Mouse (Mus musculus) A20 (cell line): ENCODE measurements at regions not wholly inside any gene's neighbourhood (a gene's known extent, or its start where the extent isn't known, plus 50 kb on each side); places are given as distances from the start of the nearest gene placed in this dataset.
"Not testable (repeated sequence)": the region's sequence is repeated elsewhere in the genome, so short reads cannot be mapped to it uniquely, and the experiment has no call there.

Experiments used
- DNase-seq: peaks from one replicate; pipeline ENCODE4 v3.0.0-alpha.2; 2011; ENCODE audit warnings: low read depth, low spot score

DNA sequence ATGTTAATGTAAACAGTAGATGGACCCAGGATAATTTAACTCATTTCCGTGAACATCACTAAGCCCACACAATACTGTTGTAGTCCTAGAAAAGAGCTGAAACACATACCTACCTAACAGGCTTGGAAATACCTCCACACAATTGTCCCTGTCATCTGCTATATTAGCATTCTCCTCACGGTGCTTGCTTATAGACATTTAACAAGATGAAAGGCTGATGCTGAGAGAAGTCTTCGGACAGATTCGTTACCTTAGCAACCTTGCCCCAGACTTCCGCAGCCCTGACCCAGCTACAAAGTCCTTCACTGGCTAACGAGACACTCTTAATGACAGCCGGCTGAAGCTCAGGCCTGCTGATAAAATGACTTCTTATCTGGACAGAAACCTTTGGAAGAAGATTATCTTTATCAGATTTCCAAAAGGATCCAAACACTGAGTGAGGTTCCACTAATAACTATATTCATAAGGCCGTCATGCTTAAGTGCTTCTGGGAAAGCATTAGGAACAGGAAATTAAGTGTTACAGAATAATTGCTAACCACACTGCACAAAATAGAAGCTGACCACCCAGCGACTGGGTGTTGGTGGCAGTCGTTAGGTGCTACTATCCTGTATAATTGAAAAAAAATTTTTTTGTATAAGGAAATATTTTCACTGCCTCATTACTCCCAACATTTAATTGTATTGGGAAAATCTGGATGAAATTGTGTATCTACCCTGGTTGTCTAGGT is 267.0 kb upstream of the Tmpo start:
- no peak for DNase-seq

DNA sequence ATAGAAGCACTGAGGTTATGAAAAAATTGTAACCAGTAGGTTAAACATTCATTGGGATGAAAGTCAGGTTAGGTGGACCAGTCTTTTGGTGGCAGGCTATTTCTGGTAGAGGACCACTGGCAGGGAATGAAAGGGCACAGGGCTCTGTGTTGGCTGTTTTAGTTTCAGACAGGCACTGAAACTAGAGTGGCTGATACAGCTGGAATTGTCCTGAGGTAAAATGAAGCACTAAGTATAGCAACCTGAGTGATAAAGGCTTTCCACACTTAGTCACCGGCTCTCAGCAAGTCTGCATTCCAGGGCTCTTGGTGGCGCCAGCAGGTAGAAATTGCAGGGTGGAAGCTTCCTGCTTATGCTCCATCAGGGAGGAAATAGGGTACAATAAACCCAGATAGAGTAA is 262.2 kb upstream of the Tmpo start:
- no peak for DNase-seq

DNA sequence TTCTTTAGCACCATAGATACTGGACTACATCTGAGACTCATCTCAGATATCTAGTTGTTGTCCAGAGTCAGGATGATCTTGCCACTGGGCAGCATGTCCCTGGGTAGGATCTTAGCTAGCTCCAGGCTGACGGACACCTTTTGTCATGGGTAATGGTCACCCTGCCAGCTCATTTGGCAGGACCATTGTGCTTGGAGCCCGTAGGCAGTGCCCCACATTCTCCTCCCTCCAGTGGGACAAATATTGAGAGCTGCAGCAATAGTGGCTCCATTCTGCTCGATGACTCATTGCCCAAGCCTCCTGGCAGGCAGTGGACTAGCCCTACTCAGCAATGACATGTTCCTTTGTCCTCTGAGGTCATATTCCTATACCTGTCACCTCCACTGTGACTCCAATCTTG is 258.9 kb upstream of the Tmpo start:
- DNase-seq = no peak

DNA sequence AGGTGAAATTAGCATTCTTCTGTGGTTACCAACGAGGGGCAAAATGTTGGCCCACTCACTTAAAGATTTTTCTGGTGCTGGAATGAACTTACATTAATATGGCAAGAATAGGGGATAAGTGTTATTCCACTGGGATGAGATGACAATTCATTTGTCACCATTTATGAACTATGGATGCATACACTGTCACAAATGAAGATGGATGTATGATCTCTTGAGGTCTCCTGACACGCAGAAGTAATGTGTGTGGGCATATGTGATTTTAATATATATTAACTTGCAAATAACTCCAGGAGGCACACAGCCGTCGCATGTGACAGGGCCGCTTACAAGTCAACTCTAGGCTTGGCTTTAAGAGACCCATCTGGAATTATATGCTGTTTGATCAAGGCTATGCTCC is 256.8 kb upstream of the Tmpo start:
- no peak for DNase-seq

DNA sequence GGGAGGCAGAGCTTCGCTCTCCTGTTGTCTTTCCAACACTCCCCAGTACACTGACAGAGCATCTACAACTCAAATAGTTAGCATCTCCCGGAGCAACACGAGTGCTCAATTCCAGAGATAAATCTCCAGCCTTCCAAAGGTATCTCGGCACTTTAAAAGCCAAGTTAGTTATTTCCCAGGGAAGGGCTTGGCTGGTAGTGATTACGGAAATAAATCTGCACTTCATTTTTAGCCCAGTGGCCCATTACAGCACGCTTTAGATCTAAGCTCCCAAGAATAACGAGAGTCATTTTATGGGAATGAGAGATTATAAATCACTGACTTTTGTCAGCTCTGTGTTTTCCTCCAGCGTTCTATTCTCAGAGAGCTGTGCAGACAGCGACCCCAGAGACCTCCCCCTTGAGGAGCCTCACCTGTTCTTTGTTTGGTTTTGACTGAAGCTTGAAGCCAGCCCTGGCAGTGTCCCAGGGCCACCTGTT is 255.0 kb upstream of the Tmpo start:
- no peak for DNase-seq

DNA sequence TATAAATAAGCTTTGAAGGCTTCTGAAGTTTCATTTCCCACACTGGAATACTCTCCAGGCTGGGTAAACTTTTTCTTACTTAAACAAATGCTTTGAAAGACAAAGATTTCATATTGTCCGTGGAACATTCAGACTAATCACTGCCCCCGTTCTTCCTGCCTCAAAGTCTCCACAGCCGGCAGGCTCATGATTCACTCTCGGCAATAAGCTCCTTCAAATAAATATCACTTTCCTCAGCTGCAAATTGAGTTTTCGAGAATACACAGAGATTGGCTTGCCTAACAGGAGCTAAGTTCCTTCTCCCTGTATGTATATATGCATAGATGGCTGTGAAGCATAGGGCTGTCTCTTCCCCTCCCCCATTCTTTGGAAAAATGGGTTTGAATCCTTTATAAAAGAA is 249.2 kb upstream of the Tmpo start:
- DNase-seq = no peak

DNA sequence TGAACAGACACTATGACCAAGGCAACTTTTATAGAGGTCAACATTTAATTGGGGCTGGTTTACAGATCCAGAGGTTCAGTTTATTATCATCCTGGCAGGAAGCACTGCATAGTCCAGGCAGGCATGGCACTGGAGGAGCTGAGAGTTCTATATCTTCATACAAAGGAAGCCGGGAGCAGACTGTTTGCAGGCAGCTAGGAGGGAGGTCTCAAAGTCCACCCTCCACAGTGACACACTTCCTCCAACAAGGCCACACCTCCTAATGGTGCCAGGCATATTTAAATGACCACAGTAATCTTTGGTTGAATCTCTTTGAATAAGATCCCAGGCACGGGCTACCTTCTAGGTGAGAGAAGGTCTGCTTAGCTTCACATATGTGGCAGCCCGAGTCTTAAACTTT is 245.5 kb upstream of the Tmpo start:
- DNase-seq = no peak

DNA sequence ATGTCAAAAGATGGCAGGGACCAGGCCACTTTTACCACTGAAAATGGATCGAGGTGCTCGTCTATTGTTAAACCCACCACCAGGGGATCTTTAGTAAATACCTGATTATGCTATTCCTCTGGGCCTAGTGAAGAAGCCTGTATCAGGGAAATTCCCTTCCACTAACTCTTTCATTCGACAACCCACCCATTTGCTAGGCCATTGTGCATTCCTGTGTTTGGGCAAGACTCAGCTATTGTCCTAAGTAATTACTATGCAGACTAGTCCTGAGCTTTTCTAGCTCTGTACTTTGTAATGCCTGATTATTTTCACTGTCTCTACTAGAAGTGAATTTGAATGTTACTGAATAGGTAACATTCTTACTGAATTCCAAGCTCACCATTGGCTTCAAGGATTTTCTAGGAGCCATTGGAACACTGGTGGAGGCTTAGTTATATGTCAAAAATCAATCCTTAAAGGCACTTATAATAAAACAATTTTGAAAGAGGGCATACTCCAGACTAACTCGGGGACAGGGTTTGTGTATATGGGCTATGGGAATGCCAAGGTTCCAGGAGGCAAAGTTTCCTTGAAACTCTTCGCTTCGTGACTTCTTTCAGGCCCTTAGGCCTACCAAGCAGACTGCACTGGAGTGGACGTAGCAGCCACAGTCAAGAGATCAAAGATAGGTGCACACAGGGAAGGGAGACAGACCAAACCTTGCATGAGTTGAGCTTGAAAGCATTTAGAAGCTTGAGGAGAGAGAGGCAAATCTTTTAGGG is 244.7 kb upstream of the Tmpo start:
- DNase-seq = not testable (repeated sequence)

DNA sequence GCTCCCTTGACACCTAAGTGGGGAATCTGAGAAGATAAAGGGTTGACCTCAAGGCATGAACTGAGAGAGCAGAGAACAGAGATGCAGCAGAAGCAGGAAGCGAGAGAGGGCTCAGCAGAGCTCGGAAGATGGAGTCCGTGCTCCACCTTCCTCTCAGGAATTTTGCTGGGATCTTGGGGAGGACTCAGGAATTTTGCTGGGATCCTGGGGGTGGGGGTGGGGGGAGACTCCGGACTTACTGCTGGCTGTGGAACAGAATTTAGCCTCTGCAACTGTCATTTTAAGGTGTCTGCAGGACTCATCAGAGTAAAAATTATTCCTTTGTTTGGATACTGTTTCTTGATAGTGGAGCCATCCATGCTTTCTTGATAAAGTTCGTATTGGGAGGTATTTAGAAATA is 243.7 kb upstream of the Tmpo start:
- no peak for DNase-seq

DNA sequence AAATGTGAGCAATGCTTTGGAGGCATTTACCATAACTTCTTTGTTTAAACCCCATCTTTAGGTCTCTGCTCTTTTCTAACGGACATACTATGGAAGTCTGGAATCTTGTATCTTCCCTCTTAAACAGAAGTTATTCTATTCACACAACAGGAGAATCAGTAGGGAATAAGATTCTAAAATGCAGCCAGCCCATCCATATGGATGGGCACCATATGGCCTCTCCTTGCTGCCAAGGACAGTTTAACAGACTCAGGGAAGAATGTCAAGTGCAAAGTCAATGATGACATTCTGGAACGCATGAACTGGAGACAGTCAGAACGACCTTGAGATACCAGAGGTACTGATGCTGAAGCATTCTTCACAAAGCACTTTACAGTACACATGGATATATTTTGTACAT is 206.1 kb upstream of the Tmpo start:
- no peak for DNase-seq

DNA sequence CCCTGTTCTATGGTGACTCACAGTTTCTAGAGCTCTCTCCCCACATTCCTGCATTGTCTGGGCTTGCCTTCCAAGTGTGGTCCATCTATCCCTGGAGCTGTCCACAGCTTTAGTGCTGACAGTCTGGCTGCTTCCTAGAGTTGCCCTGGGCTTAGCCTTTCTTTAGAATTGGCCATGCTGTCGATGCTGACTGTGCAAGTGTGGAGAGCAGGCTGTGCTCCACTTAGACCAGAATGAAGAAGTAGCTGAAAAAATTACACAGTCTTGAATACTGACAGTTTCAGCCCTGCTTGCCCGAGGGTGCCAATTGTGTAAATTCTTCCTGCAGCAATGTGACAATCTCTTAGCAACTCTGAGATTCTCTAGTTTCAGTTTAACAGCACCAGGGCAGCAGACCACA is 203.3 kb upstream of the Tmpo start:
- DNase-seq = no peak

DNA sequence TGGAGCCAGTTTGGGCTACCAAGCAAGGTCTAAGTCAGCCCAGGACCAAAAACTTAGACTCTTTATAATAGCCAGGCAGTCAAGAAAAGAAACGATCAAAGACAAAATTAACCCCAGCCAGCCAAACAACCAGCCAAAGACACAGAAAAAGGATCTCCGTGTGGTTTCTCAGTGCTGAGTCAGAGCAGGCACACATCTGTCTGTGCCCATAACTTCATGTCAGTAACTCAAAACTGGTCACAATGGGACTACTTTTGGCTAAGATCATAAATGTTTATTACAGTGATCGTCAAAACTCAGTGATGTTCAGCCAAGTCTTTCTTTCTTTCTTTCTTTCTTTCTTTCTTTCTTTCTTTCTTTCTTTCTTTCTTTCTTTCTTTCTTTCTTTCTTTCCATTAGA is 195.6 kb upstream of the Tmpo start:
- DNase-seq = no peak

DNA sequence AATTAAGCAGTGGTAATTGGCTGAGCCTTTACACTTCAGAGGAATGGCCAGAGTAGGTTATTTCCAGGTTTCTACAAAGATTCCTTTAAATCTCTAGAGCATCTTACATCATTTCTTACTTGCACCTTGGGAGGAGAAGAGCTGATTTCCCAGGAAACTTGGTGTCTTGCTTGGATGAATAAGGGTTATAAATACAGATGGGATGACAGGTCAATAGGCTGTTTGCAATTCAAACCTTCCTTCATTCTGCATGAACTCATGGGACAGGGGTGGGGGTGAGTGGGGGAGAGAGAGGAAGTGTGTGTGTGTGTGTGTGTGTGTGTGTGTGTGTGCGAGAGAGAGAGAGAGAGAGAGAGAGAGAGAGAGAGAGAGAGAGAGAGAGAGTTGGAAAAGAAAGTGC is 186.4 kb upstream of the Tmpo start:
- DNase-seq = no peak

DNA sequence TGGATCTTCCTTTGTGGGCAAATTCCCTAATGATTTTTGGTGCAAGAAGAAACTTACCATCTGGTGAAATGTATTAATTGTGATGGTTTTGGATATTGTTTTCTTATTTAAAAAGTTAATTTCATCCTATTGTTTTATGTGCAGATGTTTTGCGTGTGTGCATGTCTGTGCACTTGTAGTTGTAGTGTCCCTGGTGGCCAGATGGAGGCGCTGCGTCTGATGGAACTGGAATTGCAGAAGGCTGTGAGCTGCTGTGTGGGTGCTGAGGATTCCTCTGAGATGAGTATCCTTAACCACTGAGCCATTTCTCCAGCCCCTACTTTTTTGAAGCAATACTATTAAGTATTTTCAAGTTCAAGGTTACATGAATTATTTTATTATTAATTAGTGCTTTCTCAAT is 181.5 kb upstream of the Tmpo start:
- no peak for DNase-seq

DNA sequence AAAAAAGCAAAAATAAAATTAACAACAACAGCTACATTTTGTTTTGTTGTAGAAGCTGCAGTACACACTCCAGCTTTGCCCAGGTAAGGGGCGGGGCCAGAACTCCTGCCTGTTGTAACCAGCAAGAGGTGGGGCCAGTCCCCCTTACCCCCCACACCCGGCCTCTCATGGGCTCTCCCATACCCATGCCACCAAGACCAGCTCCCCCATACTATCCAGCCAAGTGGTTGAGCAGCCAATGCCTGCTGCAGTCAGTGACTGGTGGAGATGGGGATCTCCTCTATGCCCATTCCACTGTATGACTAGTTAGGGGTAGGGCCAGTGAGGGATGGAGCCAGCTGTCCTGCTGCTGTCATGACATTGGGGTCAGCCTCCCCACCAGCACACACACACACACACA is 180.5 kb upstream of the Tmpo start:
- no peak for DNase-seq

DNA sequence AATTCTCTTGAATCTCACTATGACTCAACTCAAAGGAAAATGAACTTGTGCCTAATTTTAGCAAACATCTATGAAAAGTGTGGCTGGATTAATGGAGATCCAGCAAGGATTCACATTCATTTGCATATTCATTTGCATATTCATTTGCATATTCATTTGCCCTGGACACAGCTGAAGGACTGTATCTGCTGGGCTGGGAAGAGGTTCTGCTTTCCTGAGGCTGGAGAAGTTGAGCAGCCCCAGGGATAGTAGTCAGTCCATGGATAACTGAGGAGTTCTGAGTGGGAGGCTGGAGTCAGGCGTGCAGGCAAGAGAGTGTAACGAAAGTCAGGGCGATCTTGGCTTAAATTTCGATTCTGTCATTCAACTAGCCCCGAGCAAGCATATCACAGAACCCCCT is 164.3 kb upstream of the Tmpo start:
- no peak for DNase-seq

DNA sequence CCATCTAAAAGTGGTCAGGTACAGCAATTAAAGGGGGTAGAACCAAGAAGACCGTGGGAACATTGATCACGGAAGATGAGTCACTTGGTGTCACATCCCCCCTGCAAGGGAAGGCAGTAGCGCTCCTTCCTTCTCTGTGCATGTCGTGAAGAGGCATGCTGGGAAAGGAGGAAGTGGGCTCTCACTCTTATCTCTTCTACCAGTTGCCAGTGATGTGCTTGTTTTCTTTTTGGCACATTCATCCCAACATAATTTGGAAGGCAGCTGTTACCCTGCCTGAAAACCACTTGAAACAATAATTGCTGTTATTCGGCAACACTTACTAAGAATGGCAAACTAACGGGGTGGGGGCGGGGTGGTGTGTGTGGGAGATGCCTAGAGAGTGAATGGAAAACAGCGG is 161.0 kb upstream of the Tmpo start:
- DNase-seq = no peak

DNA sequence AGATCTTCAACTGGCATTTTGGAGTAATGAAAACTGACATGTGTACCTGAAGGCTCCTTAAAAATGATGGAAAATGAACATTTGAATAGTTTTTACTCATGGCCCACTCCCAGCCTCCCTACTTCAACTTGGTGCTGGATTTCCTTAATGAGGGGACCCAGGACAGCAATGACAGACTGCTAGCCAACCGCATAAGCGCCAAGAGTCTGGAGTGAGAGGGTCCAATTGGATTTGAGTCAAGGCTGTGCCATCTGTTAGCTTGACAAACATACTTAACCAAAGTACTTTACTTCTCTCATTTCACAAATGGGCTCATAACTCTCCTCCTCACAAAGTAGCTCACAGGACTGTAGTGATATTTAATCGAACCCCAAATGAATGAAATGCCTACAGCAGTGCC is 158.2 kb upstream of the Tmpo start:
- DNase-seq = no peak

DNA sequence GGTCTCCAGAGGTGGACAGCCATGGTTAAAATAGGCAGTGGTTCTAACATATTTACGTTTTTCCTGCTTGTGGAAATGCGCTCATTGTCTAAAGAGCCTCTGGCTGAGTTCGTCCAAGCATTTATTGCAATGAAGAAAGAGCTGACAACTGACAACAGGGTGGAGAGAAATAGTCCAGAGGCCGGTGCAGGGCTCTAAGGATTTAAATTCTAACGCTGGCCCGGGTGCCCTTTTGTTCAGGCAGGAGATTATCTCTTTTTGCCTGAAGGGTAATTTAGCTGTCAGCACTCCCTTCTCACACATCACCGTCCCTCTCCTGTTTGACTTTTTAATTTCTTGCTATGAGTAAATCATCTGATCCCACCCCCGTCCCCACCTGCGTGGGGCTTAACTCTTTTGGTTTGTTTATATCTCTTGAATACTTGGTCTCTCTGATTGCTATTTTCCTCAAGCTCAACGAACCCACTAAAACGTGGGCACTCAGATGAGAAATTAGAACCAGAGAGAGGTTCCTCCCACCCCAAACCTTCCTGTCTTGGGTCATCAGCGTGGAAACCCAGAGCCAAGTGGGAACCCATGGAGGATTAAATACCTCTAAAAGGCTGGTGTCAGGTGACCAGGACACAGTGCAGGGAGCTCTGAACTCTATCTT is 145.7 kb upstream of the Tmpo start:
- no peak for DNase-seq

DNA sequence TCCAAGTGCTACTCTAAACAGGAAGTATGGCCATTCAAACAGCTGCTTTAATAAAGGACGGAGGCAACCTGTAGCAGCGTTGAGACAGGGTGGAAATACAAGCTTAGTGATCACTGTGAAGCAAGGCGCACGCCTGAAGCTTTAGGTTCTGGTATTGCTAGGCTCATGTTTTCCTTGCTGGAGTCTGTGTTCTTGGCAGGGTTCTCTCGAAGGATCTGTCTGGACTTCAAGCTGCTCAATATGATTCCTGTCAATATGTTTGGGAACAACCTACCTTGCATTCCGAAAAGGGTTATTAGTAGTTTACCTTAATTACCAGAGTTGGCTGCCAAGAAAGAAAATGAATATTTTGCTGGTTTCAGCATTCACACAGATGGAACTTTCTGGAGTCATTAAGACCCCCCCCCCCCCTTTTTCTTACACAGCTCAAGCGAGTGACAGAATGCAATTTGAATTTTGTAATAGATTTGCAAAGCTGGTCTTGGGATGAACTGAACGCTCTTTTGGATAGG is 145.1 kb upstream of the Tmpo start:
- DNase-seq = no peak

DNA sequence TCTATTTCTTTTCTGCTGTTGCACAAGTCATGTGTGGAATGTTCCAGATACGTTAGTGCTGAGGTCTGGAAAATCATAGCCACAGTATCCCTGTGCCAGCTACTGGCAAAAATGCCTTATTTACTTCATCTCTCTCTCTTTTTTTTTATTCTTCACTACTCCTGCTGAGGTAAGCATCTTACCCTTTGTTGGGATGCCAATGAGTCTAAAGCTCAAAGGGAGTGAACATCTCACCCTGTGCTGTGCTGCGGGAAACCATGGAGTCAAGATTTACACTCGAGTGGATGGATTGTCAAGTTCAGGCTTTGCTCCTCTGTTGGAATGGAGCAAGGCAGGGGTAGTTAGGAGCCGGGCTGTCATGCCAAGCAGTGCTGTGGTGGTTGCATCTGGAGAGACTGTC is 140.1 kb upstream of the Tmpo start:
- DNase-seq = no peak

DNA sequence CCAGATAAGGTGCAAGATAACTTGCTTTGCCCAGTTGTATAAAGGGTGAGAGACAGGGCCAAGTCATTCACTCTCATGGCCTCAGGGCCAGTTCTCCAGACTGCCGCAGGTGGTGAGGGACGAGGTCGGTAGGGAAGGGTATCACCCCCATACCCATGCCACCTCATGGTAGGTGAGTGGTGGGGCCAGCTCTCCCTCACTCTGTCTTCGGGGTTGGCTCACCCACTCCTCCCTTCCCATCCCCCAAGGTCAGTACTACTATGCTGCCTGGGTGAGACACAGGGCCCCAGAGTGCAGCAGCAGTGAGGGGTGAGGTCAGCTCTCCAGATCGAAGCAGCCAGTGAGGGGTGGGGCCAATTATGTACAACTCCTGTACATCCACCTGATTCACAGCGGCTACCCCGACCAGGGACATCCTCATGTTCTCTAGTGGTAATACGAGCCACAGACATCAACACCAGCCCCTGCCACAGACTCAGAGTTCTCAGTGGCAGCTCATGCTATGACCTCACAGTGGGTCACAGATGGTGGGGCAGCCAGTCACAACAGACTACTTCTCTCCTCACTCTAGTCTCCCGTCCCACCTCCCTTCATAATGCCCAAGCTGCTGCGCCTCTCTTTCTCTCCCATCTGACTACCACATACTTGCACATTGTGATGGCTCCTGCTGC is 138.5 kb upstream of the Tmpo start:
- DNase-seq = no peak
